Mouse (Mus musculus) retina, embryonic 14.5 days (tissue): ENCODE measurements around the gene Cd28.
"Not testable (repeated sequence)": the region's sequence is repeated elsewhere in the genome, so short reads cannot be mapped to it uniquely, and the experiment has no call there.

Experiments
- DNase-seq: peaks from one replicate; pipeline ENCODE4 v3.0.0-alpha.2; 2015; ENCODE audit warnings: low spot score

The Cd28 gene

DNA sequence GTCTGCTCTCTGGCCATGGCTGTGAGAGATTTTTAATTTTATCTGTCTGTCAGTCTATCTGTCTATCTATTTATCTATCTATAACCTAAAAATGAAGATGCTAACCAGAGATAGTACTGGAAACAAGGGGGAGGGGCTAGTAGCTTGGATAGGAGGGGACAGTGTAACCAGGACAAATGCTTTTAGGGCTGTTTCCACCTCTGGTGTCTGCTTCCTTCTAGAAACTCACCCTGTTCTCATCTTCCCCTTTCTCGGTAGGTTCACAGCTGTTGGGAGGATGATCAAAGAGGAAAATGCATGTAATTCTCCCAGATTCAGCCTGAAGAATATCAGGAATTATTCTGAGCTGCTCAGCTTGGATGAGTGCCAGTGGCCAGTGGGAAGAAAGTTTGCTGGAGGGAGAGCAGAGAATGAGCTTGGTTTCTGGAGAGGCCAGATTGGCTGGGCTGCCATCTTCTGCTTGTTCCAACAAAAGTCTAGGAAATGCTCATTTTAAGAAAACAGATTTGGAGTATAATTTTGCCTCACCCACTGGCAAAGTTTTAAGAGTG, 83.3 kb downstream of the Cd28 start:
- DNase-seq: no peak

DNA sequence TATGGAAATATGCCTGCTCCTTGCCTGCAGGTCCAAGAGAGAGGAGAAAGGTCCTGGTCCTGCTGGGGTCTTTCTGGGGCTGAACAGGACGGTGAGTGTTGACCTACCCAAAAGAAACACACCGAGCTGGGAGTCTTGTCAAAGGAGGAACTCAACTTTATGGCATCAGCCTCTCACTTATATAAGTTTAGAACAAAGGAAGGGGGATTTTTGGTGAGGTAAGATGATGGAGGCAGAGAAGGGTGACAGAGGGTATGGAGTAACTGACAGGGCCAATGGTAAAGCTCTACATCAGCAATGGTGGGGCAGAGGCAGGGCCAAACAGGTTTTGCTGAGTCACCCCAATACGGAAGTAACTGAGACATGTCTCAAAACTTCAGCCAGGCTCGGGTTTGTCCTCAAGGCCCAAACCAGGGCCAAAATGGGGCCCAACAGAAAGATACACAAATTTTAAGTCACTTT, 84.6 kb downstream of the Cd28 start:
- DNase-seq: no peak

GRCm38 (mm10) chr1:60803128-60803824, 86.7 kb downstream of the Cd28 start:
- no peak for DNase-seq

- no peak for DNase-seq
These were observed 87.5 kb downstream of the Cd28 start for GRCm38 (mm10) chr1:60803825-60804696.

- DNase-seq: no peak
These were observed 88.6 kb downstream of the Cd28 start for GRCm38 (mm10) chr1:60805178-60805577.

- DNase-seq: no peak
These were observed 91.1 kb downstream of the Cd28 start for GRCm38 (mm10) chr1:60807748-60808147.

- DNase-seq: no peak
These were observed 91.9 kb downstream of the Cd28 start for GRCm38 (mm10) chr1:60808466-60808865.

DNA sequence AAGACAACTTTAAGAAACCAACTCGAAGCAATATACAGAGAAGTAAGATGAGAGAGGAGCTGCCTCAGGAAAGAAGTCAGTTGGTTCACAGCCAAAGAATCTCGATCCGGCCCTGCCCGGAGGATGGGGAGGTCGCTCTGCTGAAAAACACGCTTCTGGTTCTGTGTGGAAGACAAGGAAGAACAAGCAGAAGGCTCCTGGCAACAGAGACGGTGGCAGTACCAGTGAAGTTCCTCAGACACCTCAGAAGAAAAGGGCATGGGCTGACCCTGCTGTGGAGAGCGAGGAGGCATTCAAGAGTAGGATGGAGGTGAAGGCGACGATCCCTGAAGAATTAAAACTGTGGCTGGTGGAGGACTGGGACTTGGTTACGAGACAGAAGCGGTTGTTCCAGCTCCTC, 92.6 kb downstream of the Cd28 start:
- DNase-seq: no peak

- DNase-seq: no peak
These were observed 94.2 kb downstream of the Cd28 start for GRCm38 (mm10) chr1:60810821-60811220.

DNA sequence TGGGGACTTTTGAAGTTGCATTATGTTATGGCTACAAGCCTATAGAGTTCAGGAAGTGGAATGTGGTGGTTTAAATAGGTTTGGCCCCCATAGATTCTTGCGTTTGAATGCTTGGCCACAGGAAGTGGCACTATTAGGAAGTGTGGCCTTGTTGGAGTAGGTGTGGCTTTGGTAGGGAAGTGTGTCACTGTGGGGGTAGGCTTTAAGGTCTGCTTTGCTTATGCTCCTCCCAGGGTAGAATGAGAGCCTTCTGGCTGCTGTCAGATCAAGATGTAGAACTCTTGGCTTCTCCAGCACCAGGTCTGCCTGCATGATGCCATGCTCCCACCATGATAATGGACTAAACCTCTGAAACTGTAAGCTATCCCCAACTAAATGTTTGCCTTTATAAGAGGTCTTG, 95.4 kb downstream of the Cd28 start:
- DNase-seq: no peak

DNA sequence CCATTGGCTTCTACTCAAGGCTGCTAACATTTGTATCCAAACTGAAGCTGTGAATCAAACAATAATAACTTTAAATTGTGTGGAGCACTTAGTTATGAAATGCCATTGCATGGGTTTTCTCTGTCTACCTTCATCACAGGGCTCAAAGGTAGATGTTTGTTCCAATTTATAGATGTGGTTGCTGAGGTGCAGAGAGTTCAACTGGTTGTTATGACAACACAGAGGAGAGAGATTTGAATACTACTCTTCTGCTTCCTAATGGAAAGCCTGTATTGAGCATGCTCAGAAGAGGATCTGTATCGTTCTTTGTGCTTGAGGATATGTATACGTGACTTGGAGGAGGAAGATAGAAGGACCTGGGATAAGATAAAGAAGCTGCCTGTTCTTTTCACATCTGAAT, 96.8 kb downstream of the Cd28 start:
- no peak for DNase-seq

DNA sequence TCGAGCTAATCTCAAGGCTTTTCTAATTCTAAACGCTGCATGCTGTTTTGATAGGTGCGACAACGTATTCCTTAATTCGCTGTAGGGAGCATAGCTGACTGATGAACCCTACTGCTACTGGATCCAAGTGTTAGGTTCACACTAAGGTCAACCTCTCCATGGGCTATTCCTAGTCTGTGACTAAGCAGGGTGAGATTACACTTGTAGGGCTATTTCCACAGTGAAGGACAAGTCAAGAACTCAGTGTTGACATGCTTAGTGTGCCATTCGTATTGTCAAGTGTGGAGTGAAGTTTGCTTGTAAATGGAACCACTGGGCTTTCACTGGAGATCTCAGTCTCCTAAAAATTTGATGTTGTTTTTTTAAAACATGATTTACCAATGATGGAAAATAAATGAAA, 99.3 kb downstream of the Cd28 start:
- DNase-seq: no peak

- DNase-seq: not testable (repeated sequence)
These were observed 101.9 kb downstream of the Cd28 start for GRCm38 (mm10) chr1:60818491-60818890.

- DNase-seq: no peak
These were observed 103.4 kb downstream of the Cd28 start for GRCm38 (mm10) chr1:60819993-60820392.

DNA sequence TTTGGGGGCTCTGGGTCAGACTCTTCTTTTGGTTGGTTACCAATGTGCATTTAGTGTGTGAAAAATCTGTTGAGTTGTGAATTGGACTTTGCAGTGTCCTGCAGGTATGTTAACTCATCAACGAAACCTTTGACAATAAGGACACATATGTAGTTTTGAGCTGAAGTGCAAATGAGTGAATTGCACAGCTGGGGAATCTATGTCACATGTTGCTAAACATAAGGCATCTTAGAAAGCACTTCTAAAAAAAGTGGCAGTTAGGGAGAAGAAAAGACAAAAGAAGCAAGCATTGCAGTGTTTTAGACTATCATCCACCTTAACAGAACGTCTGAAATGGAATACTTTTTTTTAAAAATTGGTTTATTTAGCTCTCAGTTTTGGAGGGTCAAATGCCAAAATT, 104.4 kb downstream of the Cd28 start:
- no peak for DNase-seq

GRCm38 (mm10) chr1:60821590-60821989, 105.0 kb downstream of the Cd28 start:
- DNase-seq: no peak
